Mouse (Mus musculus): ENCODE measurements at regions not wholly inside any gene's neighbourhood (a gene's known extent, or its start where the extent isn't known, plus 50 kb on each side); places are given as distances from the start of the nearest gene placed in this dataset.

DNA sequence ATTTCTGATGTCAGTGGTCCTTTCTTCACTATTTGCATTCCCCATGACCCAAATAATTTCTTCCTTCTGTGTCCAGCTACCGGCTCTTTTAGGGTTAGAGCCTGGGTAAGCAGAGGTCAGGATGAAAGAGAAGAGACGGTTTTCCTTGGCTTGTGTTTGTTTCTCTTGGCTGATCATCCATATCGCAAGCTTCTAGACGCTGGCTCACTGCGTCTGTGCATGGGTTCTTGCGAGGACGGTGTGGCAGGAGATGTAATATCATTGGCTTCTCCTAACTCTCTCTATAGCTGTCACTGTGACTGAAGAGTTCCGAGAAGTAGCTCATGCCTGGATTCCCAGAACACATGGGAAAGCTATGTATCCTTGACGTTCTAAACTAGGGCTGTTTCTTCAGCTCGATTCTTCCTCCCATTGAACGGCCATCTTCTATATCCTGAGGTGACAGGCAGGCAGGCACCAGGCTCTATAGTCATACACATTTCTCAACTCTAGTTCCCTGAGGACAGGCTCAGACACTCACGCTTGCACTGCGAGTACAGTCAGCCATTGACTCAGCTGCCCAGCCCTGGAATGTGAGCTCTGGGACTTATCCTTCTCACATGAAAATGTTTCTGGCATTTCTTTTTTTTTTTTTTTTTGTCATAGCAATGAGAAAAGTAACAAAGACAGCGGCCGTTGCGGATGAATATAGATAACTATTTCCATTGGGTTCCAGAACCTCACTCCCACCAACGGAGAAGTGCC, 85.0 kb downstream of the Bach1 start:
- peak; percentile 16 for DNase-seq

DNA sequence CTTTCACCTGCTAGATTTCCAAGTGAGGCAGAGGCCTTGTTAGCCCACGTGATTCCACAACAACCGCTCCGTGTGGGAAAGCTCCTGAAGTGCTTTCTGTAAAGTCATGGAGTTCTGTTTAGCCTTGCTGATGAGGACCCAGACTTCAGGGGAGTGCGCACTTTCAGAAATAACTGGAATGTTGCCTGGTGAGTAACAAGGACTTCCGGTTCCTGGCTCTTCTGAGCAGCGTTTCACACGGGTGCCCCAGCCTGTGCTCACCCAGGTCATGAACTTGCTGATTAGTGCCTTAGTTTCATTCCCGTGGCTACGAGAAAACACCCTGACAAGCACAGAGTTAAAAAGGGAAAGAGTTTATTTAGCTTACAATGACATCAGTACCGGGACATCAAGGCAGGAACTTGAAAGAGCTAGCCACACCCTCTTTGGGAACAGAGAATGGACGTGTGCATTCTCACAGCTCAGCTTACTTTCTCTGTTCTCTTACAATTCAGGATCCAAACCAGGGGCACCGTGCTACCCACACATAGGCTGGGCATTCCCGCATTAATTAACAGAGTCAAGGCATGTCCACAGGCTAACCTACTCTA, 85.8 kb downstream of the Bach1 start:
- no peak for DNase-seq

DNA sequence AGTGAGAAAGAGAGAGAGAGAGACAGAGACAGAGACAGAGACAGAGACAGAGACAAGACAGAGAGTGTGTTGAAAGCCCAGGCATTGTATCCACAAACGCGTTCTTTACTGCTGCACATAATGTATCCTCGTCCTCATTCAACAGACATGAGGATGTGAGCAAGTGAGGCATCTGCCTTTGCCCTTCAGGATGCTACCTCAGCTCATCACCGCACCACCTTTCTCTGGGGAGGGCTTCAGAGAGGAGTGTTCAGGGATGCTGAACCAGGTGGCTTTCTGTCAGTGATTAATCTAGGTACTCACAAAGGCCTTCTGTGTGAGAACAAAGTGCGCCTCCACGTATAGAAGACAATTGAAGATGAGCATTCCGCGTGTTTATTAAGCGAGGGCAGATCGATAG, 90.8 kb downstream of the Bach1 start:
- no peak for DNase-seq

DNA sequence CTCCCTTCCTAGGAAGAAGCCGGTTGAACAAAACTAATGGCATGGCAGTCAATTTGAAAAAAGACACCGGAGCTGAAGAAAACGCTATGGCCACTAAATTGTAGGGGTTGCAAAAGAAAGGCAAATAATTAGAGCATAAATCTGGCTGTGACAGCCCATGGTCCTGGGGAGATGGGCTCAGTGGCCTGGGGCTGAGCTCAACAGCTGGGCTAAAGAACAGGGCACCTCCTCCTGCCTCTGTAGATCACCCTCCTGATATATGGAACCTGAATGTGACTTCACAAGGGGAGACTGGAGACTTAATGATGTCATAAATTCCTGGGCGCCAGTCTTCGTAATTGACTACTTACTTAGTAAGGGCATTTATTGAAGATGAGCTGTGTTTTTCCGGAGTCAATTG, 91.2 kb downstream of the Bach1 start:
- DNase-seq = peak; percentile 17

DNA sequence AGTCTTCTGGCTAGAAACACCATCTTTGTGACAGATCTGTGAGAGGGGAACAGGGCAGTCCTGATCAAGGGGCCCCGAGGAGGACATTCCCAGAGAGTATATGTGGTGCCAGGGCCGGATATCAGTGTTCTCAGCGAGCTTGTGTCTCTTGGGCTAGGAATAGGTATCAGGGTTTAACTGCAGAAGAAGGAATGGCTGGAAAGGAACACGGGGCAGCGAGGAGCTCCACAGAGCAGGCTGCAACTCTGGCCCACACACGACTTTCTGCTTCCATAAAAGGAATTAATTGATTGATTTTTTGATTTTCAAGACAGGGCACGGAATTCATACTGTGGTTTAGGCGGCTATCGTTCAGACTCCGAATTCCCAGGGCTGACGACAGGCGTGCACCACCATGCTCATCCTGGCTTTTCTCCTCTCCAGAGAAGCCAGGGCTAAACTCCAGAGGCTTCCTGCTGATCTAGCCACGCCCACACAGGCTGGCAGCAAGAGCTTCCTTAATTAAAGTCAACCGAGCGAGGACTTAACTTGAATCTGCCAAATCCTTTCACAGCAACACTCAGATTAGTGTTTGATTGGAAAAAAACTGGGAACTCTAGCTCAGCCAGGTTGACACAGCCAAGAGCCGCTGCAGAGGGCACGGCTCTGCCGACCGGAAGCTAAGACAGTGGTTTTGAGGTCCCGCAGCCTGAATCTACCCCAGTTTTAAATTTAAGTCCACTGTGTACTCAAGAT, 97.9 kb downstream of the Bach1 start:
- peak; percentile 75 for DNase-seq

DNA sequence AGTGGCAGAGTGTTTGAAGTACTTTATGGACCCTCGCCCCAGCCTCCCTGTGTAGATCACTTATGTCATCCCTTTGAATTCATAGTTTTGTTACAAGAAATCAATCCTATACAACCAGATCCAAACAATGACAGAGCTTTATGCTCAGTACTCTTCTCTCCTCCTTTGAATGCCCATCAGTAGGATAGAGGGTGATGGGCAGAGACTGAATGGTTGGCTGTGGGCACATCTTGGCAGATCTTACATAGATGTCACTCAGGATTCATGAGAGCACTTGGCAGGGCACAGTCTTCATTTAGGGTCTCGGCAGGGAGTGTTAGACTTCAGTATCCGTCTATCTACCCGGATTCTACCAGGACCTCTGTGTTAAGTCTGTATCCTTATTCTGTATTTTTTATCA, 103.6 kb downstream of the Bach1 start:
- DNase-seq = no peak

DNA sequence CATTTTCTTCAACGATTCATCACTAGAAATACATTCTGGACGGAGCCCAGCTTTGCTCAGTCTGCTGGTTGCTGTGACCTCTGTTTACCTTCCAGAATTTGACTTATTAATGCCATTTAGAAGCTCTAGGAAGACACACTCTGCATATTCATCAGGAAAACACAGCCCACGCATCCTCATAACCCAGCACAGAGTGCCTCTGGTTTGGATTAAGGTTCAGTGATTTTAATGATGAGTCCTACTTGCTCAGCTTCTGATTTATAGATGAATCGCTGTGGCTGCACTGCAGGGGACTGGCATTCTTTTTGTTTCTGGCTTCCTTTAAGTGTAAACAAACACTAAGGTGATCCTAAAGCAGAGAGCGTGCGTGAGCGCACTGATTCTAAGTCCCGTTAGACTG, 118.8 kb downstream of the Bach1 start:
- no peak for DNase-seq

DNA sequence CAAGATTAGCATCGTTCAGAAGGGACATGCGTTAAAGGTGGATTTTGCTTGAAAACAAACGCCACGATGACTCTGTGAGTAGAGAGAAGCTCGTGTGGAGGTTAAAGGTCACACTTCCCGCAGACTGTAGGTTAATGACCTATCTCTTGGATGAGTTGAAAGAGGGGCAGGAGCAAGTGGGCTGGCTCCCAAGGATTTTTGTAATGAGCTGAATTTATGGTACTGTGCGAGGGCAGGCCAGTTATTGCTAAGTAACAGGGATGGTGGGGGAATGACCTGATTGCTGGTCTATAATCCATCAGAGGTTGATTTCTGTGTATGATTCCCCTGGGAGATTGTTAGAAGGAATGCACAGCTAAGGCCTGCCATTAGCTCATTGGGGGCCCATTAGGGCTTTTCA, 135.6 kb downstream of the Bach1 start:
- peak; percentile 21 for DNase-seq

DNA sequence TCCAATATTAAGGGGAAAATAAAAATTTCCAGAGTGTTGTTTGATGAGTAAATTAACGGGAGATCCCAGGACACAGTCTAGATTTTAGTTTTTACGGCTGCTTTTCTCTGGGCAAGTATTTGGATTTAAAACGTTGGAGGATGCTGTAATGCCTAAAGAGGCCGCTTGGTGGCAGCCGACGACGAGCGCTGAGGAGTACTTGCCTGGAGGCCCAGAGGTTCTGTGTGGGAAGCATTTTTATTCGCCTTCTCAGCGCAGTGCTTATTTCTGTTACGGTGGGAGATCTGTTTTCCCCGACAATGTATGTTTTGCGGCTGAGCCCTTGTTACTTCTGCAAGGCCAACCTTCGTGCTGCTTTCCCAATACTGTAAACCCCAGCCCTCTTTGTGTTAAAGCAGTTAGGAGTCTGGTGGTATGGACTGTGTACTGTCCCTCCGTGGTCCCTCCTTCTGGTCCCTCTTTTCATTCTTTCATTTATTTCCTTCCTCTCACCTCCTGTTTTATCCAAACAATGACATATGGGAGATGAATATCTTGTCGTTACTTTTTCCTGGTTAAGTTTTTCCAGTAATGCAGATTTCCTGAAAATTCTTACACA, 142.3 kb downstream of the Bach1 start:
- DNase-seq = peak; percentile 80

Data from embryo, embryonic 11 days (tissue).